Mouse (Mus musculus) lung, embryonic 14.5 days (tissue): ENCODE data around the gene St3gal3. TPM values are rescaled to one million over a fixed set of nuclear protein-coding genes. Genes with fewer than 3 reads are reported as not detected.
A peak's percentile ranks its signal among the peaks of the same experiment; 100 is the strongest.

Source experiments
- ATAC-seq: fragments of 200-750 bp; cut with Nextera tagmentation; 2 replicates; pipeline ENCODE4 v1.8.0; 2017; ENCODE audit warnings: mild to moderate bottlenecking, moderate TSS enrichment, moderate library complexity; ENCODE audit not compliant: insufficient read depth
- DNase-seq: peaks from one replicate; pipeline ENCODE4 v3.0.0-alpha.2; 2015
- H3K27ac ChIP-seq: fragments of 300-500 bp; sonication (generic); 2 replicates; pipeline ENCODE4 v1.5.1; 2014; ENCODE audit warnings: low read depth, mild to moderate bottlenecking, moderate library complexity
- H3K27me3 ChIP-seq: fragments of 300-500 bp; sonication (generic); 2 replicates; pipeline ENCODE4 v1.6.1; 2014; ENCODE audit warnings: low read length, control low read depth; ENCODE audit not compliant: insufficient read depth
- H3K36me3 ChIP-seq: fragments of 300-500 bp; sonication (generic); 2 replicates; pipeline ENCODE4 v1.6.1; 2014; ENCODE audit warnings: control low read depth; ENCODE audit not compliant: insufficient read depth
- H3K4me1 ChIP-seq: fragments of 300-500 bp; sonication (generic); 2 replicates; pipeline ENCODE4 v1.6.1; 2014; ENCODE audit warnings: antibody characterized with exemption, control low read depth; ENCODE audit not compliant: insufficient read depth
- H3K4me2 ChIP-seq: fragments of 300-500 bp; sonication (generic); 2 replicates; pipeline ENCODE4 v1.6.1; 2014; ENCODE audit warnings: mild to moderate bottlenecking
- H3K4me3 ChIP-seq: fragments of 300-500 bp; sonication (generic); 2 replicates; pipeline ENCODE4 v1.5.1; 2014; ENCODE audit warnings: low read depth, low read length
- H3K9ac ChIP-seq: fragments of 300-500 bp; sonication (generic); 2 replicates; pipeline ENCODE4 v1.6.1; 2014
- H3K9me3 ChIP-seq: fragments of 300-500 bp; sonication (generic); 2 replicates; pipeline ENCODE4 v1.6.1; 2016; ENCODE audit warnings: low read depth, low read length, control low read depth
- CTCF ChIP-seq: IDR thresholded peaks from 2 replicates; pipeline ENCODE4 v1.5.1; 2016; ENCODE audit warnings: antibody characterized with exemption, low read depth
- WGBS: fragments of 180-500 bp; shearing (Covaris S2); extraction: QIAGEN DNeasy Blood & Tissue Kit; methylation state at CpG from one replicate; pipeline ENCODE4 v1.1.7; 2014; 5-methylcytosine and 5-hydroxymethylcytosine counted together
- polyA plus RNA-seq: library from polyadenylated mRNA; unstranded; fragments of >200 nt; fragmentation: Nextera tagmentation; extraction: Ambion mirVana; gene quantifications from 2 replicates; pipeline ENCODE4 v1.2.1, GENCODE M21; 2014

St3gal3 gene
- polyA plus RNA-seq, 1 experiment from 2014 or later, result 6.3 TPM

GRCm38 (mm10) chr4:117957492-117957891 is 177.2 kb downstream of the St3gal3 start:
- ATAC-seq (no peak), DNase-seq (no peak)
- WGBS, result 46% methylated on average over 4 of the region's 4 CpGs
- no peak overlapping the region for H3K4me2 ChIP-seq
- H3K36me3 ChIP-seq, result peaks cover 21% of the 10 kb centered on the region
- H3K9ac ChIP-seq, result no peak overlapping the region
- H3K27ac ChIP-seq, result no peak overlapping the region
- H3K9me3 ChIP-seq, result no peaks in the 10 kb centered on the region
- no peaks in the 10 kb centered on the region for H3K27me3 ChIP-seq
- TF ChIP-seq CTCF, result no peak
- H3K4me1 ChIP-seq, result no peaks in the 10 kb centered on the region
- H3K4me3 ChIP-seq, result no peak overlapping the region

- Histone ChIP-seq H3K4me1 (no peaks in the 10 kb centered on the region), H3K27ac (no peak overlapping the region), H3K4me2 (no peak overlapping the region), H3K36me3 (peaks cover 13% of the 10 kb centered on the region), H3K9ac (no peak overlapping the region), H3K9me3 (no peaks in the 10 kb centered on the region; the same call in 1 of the 2 replicates), H3K4me3 (no peak overlapping the region), H3K27me3 (no peaks in the 10 kb centered on the region)
- DNase-seq (no peak), ATAC-seq (no peak)
- WGBS, result 74% methylated on average over 7 of the region's 7 CpGs
- TF ChIP-seq CTCF, result no peak
Measured at GRCm38 (mm10) chr4:117947493-117947892, 187.2 kb downstream of the St3gal3 start.

GRCm38 (mm10) chr4:117946639-117947305 is 187.9 kb downstream of the St3gal3 start:
- Histone ChIP-seq H3K36me3 (0 out of 2 replicates have a peak, but pooled peaks cover 8% of the 10 kb centered on the region), H3K4me3 (no peak overlapping the region), H3K4me2 (no peak overlapping the region), H3K9ac (no peak overlapping the region), H3K27me3 (no peaks in the 10 kb centered on the region), H3K9me3 (no peaks in the 10 kb centered on the region), H3K27ac (no peak overlapping the region), H3K4me1 (no peaks in the 10 kb centered on the region)
- ATAC-seq, result peak; percentile 66
- 79% methylated on average over 11 of the region's 11 CpGs for WGBS
- no peak for TF ChIP-seq CTCF
- DNase-seq, result no peak

- Histone ChIP-seq H3K9ac (no peak overlapping the region), H3K36me3 (peaks cover 9% of the 10 kb centered on the region; the same call in 1 of the 2 replicates), H3K9me3 (no peaks in the 10 kb centered on the region), H3K4me1 (no peaks in the 10 kb centered on the region), H3K27me3 (no peaks in the 10 kb centered on the region), H3K4me2 (no peak overlapping the region), H3K4me3 (no peak overlapping the region), H3K27ac (no peak overlapping the region)
- 22% methylated on average over 5 of the region's 5 CpGs for WGBS
- DNase-seq, result no peak
- no peak for TF ChIP-seq CTCF
- no peak for ATAC-seq
Measured at GRCm38 (mm10) chr4:117943317-117943716, 191.4 kb downstream of the St3gal3 start.

GRCm38 (mm10) chr4:117936964-117937363 is 197.8 kb downstream of the St3gal3 start:
- Histone ChIP-seq H3K27ac (no peak overlapping the region), H3K27me3 (no peaks in the 10 kb centered on the region)
- ATAC-seq, result no peak

GRCm38 (mm10) chr4:117934081-117934480 is 200.6 kb downstream of the St3gal3 start:
- H3K27me3 ChIP-seq, result 0 out of 2 replicates have a peak, but pooled peaks cover 6% of the 10 kb centered on the region
- H3K4me2 ChIP-seq, result no peak overlapping the region
- TF ChIP-seq CTCF, result no peak
- 83% methylated on average over 4 of the region's 4 CpGs for WGBS
- DNase-seq (no peak), ATAC-seq (no peak)
- peaks cover 5% of the 10 kb centered on the region; the same call in 1 of the 2 replicates for H3K36me3 ChIP-seq
- H3K27ac ChIP-seq, result no peak overlapping the region
- H3K9ac ChIP-seq, result no peak overlapping the region
- H3K9me3 ChIP-seq, result no peaks in the 10 kb centered on the region
- H3K4me3 ChIP-seq, result no peak overlapping the region
- no peaks in the 10 kb centered on the region for H3K4me1 ChIP-seq

More at GRCm38 (mm10) chr4:117936964-117937363, 197.8 kb downstream of the St3gal3 start:
- Histone ChIP-seq H3K36me3 (peaks cover 12% of the 10 kb centered on the region; the same call in 1 of the 2 replicates), H3K4me3 (no peak overlapping the region), H3K9me3 (no peaks in the 10 kb centered on the region), H3K4me1 (no peaks in the 10 kb centered on the region), H3K4me2 (no peak overlapping the region), H3K9ac (no peak overlapping the region)
- 0 out of 2 replicates have a peak, but pooled peaks have one; percentile 12 for TF ChIP-seq CTCF
- no peak for DNase-seq
- 95% methylated on average over 5 of the region's 5 CpGs for WGBS

GRCm38 (mm10) chr4:117933248-117933647 is 201.5 kb downstream of the St3gal3 start:
- DNase-seq (no peak), ATAC-seq (no peak)
- H3K36me3 ChIP-seq, result peaks cover 3% of the 10 kb centered on the region; the same call in 1 of the 2 replicates
- H3K4me2 ChIP-seq, result no peak overlapping the region
- 75% methylated on average over 5 of the region's 5 CpGs for WGBS
- H3K9me3 ChIP-seq, result no peaks in the 10 kb centered on the region
- no peak overlapping the region for H3K27ac ChIP-seq
- no peak overlapping the region for H3K4me3 ChIP-seq
- no peaks in the 10 kb centered on the region for H3K4me1 ChIP-seq
- H3K9ac ChIP-seq, result no peak overlapping the region
- TF ChIP-seq CTCF, result no peak
- peaks cover 7% of the 10 kb centered on the region; the same call in 1 of the 2 replicates for H3K27me3 ChIP-seq
